Mouse (Mus musculus): Measurements from ENCODE around the gene Cdca8. TPM values are rescaled to one million over a fixed set of nuclear protein-coding genes. Genes with fewer than 3 reads are reported as not detected.
A peak's percentile ranks its signal among the peaks of the same experiment; 100 is the strongest.

Cdca8 gene
- total and polyA plus RNA-seq, 3 experiments = 58.8 to 188 (median 101) TPM

DNA sequence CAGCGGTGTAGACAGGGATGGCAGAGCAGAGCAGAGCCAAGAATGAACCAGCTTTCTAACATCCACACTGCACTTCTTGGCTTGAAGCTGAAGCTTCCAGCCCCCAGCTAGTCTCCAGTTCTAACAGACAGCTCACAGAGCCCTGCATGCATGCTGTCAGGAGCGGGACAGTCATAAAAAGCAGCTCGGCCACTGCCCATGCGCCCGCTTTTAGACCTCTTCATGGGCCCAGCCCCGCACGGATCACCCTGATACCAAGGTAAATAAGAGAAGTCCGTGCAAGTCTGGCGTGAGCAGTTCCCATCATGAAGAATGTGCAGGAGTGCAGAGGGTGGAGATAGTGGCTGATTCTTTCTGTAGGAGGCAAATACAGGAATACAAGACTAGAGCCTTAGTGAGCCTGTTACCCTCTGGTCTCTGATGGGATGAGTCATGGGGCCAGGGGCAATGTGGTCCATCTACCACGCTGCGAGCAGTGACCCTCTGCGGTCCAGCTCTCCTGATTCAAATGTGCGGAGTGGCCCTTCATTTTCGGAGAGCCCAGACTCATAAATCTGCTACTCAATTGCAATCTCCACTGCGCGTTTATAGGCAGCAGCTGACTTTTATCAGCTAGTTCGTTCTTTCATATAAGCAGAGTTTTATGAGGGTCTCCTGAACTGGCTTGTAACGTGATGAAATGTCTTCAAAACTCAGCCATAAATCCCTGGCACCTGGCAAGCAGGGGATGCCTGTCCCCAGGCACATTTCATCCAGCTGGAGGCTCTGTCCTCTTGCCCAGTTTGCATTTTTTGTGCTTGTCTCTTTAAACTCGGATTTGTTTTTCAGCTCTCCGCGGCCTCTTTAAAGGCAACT lies 11.3 kb upstream of the Cdca8 start:
- Histone ChIP-seq H3K27me3 (replicated peaks) (no peaks in the 10 kb centered on the region), H3K4me3 (replicated peaks in 1 of 3; ENCODE audit: low read depth in 2 of 3, low read length in 2 of 3, poor library complexity in 1 of 3) (no peak overlapping the region), H3K4me1 (ENCODE audit: control insufficient read depth in 1 of 2, insufficient read depth in 2 of 2) (no peaks in the 10 kb centered on the region), H3K9ac (ENCODE audit: insufficient read depth, low read depth) (no peak overlapping the region), H3K36me3 (replicated peaks in 1 of 2; ENCODE audit: control insufficient read depth in 1 of 2, insufficient read depth in 1 of 2, low read length in 1 of 2) (peaks cover 0 to 22% of the 10 kb centered on the region in 2 experiments), H3K4me2 (ENCODE audit: insufficient read depth, low read depth, poor library complexity, severe bottlenecking) (no peak overlapping the region), H3K27ac (ENCODE audit: insufficient read depth, low read depth) (no peak overlapping the region), H3K79me2 (replicated peaks; ENCODE audit: control insufficient read depth, extremely low read depth, insufficient read depth, poor library complexity, severe bottlenecking) (no peaks in the 10 kb centered on the region), H3K9me3 (replicated peaks; ENCODE audit: low read length) (no peaks in the 10 kb centered on the region)
- dilution Hi-C loops (cut with MboI; ENCODE audit: extremely low pct_ligation_motif_present, extremely low pct_unique_long_range_greater_than_20kb, low sequenced_read_pairs) = loop anchor here (25.0 kb wide), 1 partner anchor 112 kb away; the partner anchor contains the start of genes Dnali1 and Snip1
- TF ChIP-seq GABPA (IDR thresholded peaks at IDR 0.05; ENCODE audit: insufficient replicate concordance, low read depth, low read length) = no peak
- no peak for TF ChIP-seq ZMIZ1 (IDR thresholded peaks at IDR 0.05; ENCODE audit: low read depth, low read length)
- DNase-seq (ENCODE audit: extremely low read depth) = no peak
- in situ Hi-C loops (cut with MboI; ENCODE audit: low pct_ligation_motif_present, low pct_unique_long_range_greater_than_20kb, low sequenced_read_pairs) = no loop called here

DNA sequence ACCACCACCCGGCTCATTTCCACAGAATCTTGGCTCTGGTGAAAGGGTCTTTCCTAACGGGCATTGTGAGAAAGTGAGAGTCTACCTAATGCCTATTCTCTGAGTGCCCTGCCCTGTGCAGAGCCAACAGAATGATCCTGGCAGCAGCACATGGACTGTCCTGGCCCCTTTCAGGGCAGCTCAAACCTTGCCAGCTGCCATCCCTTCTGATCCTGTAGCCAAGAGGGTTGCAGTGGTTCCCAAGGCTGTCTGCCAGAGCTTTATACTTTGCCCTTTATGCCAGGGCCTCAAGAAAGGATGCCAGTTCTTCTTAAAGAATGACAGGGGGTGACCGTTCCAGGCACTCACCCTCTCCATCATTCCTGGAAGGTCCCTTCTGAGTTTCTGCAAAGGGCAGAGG lies 10.4 kb upstream of the Cdca8 start:
- Histone ChIP-seq H3K9me3 (replicated peaks; ENCODE audit: low read length) (no peaks in the 10 kb centered on the region), H3K36me3 (replicated peaks in 1 of 2; ENCODE audit: control insufficient read depth in 1 of 2, insufficient read depth in 1 of 2, low read length in 1 of 2) (peaks cover 0 to 28% of the 10 kb centered on the region in 2 experiments), H3K4me3 (replicated peaks in 1 of 3; ENCODE audit: low read depth in 2 of 3, low read length in 2 of 3, poor library complexity in 1 of 3) (no peak overlapping the region), H3K4me1 (ENCODE audit: control insufficient read depth in 1 of 2, insufficient read depth in 2 of 2) (no peaks in the 10 kb centered on the region), H3K4me2 (ENCODE audit: insufficient read depth, low read depth, poor library complexity, severe bottlenecking) (no peak overlapping the region), H3K27me3 (replicated peaks) (no peaks in the 10 kb centered on the region), H3K9ac (ENCODE audit: insufficient read depth, low read depth) (no peak overlapping the region), H3K79me2 (replicated peaks; ENCODE audit: control insufficient read depth, extremely low read depth, insufficient read depth, poor library complexity, severe bottlenecking) (no peaks in the 10 kb centered on the region), H3K27ac (ENCODE audit: insufficient read depth, low read depth) (no peak overlapping the region)
- no peak for TF ChIP-seq JUN (IDR thresholded peaks at IDR 0.05; ENCODE audit: insufficient read depth, low read depth, low read length)
- no peak for TF ChIP-seq ZNF384 (IDR thresholded peaks at IDR 0.05; ENCODE audit: low read depth, low read length)
- no peak for TF ChIP-seq ZC3H11A (IDR thresholded peaks at IDR 0.05; ENCODE audit: low read depth, low read length)
- TF ChIP-seq JUND (conservative IDR thresholded peaks at IDR 0.05; ENCODE audit: low read depth, low read length) = no peak
- no peak for TF ChIP-seq SIN3A (IDR thresholded peaks at IDR 0.05; ENCODE audit: low read length)
- no peak for TF ChIP-seq MEF2A (IDR thresholded peaks at IDR 0.05; ENCODE audit: borderline replicate concordance, low read depth, low read length)
- TF ChIP-seq TCF12 (IDR thresholded peaks at IDR 0.05; ENCODE audit: low read depth, low read length) = no peak
- no peak for TF ChIP-seq UBTF (IDR thresholded peaks at IDR 0.05; ENCODE audit: low read depth, low read length)
- TF ChIP-seq USF2 (conservative IDR thresholded peaks at IDR 0.05; ENCODE audit: low read depth, low read length) = no peak
- dilution Hi-C loops (cut with MboI; ENCODE audit: extremely low pct_ligation_motif_present, extremely low pct_unique_long_range_greater_than_20kb, low sequenced_read_pairs) = no loop called here
- in situ Hi-C loops (cut with MboI; ENCODE audit: low pct_ligation_motif_present, low pct_unique_long_range_greater_than_20kb, low sequenced_read_pairs) = no loop called here
- DNase-seq (ENCODE audit: extremely low read depth) = no peak

DNA sequence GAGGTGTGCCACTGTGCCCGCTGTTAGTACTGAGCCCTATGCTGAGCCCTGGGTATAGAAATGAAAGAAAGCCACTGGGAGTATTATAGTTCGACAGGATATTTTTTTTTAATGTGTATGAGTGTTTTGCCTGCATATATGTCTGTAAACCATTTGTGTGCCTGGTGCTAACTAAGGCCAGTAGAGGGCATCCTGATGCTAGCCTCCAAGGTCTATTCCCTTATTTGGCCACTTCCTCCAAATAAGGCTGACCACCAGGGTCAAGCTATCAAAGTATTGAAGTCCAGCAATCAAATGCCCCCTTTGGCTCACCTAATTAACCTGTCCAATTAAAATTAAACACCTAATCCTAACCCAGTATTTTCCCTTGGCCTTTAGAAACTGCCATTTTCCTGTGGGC lies 5.8 kb upstream of the Cdca8 start:
- Histone ChIP-seq H3K4me1 (ENCODE audit: control insufficient read depth in 1 of 2, insufficient read depth in 2 of 2) (peaks cover 0 to 7% of the 10 kb centered on the region in 2 experiments; a peak in 2 of 4 replicates), H3K4me3 (replicated peaks in 1 of 3; ENCODE audit: low read depth in 2 of 3, low read length in 2 of 3, poor library complexity in 1 of 3) (no peak overlapping the region), H3K27me3 (replicated peaks) (no peaks in the 10 kb centered on the region), H3K4me2 (ENCODE audit: insufficient read depth, low read depth, poor library complexity, severe bottlenecking) (no peak overlapping the region), H3K36me3 (replicated peaks in 1 of 2; ENCODE audit: control insufficient read depth in 1 of 2, insufficient read depth in 1 of 2, low read length in 1 of 2) (peaks cover 19 to 67% of the 10 kb centered on the region in 2 experiments), H3K27ac (ENCODE audit: insufficient read depth, low read depth) (no peak overlapping the region), H3K9ac (ENCODE audit: insufficient read depth, low read depth) (no peak overlapping the region), H3K79me2 (replicated peaks; ENCODE audit: control insufficient read depth, extremely low read depth, insufficient read depth, poor library complexity, severe bottlenecking) (no peaks in the 10 kb centered on the region), H3K9me3 (replicated peaks; ENCODE audit: low read length) (no peaks in the 10 kb centered on the region)
- in situ Hi-C loops (cut with MboI; ENCODE audit: low pct_ligation_motif_present, low pct_unique_long_range_greater_than_20kb, low sequenced_read_pairs) (no loop called here), dilution Hi-C loops (cut with MboI; ENCODE audit: extremely low pct_ligation_motif_present, extremely low pct_unique_long_range_greater_than_20kb, low sequenced_read_pairs) (no loop called here)
- TF ChIP-seq CTCF (conservative IDR thresholded peaks at IDR 0.05 in 1 of 2, IDR thresholded peaks at IDR 0.05 in 1 of 2; ENCODE audit: low read depth in 2 of 2, low read length in 2 of 2) = peak in 1 of 2 experiments; percentile 57; a peak in 2 of 4 replicates
- TF ChIP-seq SMC3 (IDR thresholded peaks at IDR 0.05; ENCODE audit: low read depth, low read length) = peak; percentile 32
- TF ChIP-seq RAD21 (IDR thresholded peaks at IDR 0.05; ENCODE audit: low read depth, low read length) = peak; percentile 43
- TF ChIP-seq TBP (conservative IDR thresholded peaks at IDR 0.05; ENCODE audit: low read depth, low read length) = no peak
- no peak for DNase-seq (ENCODE audit: extremely low read depth)

All from CH12.LX (cell line).